Comparison of ENCODE assay signal across 16 mouse cellular contexts in genomic region chr12:108967631-108968030, GRCm38 (mm10).
"Had no signal": no experiment of that assay in that cellular context is flagged by ENCODE, and none has a peak within 500 bp of the region (broad histone marks: within the 10 kb centered on the region; RNA-seq: fewer than 3 reads in every experiment).

No protein-coding gene starts in this region.

- H3K36me3 ChIP-seq: lung, embryonic 15.5 days; midbrain, embryonic 13.5 days; midbrain, embryonic 15.5 days; neural tube, embryonic 12.5 days; stomach, embryonic 15.5 days had no signal

- DNase-seq: lung, adult 2 months; lung, postnatal 14 days; lung, postnatal 36 days; right cerebral cortex, postnatal 14 days; thymus, postnatal 14 days; thymus, postnatal 36 days had no signal

- H3K4me2 ChIP-seq: lung, embryonic 15.5 days; midbrain, embryonic 11.5 days; midbrain, embryonic 13.5 days; midbrain, embryonic 15.5 days; neural tube, embryonic 12.5 days; stomach, embryonic 15.5 days had no signal

- H3K9ac ChIP-seq: lung, embryonic 15.5 days; midbrain, embryonic 13.5 days; midbrain, embryonic 15.5 days; neural tube, embryonic 12.5 days; stomach, embryonic 15.5 days had no signal

- H3K27ac ChIP-seq: lung, embryonic 15.5 days; macrophage; midbrain, embryonic 13.5 days; midbrain, embryonic 15.5 days; neural tube, embryonic 12.5 days; stomach, embryonic 15.5 days; stomach, postnatal 0 days had no signal

- H3K9me3 ChIP-seq: lung, embryonic 15.5 days; midbrain, embryonic 13.5 days; midbrain, embryonic 15.5 days; neural tube, embryonic 12.5 days; stomach, embryonic 15.5 days had no signal

- H3K4me3 ChIP-seq: lung, embryonic 15.5 days; megakaryocyte, embryonic 14.5 days; midbrain, embryonic 13.5 days; midbrain, embryonic 15.5 days; neural tube, embryonic 12.5 days; stomach, embryonic 15.5 days had no signal

- H3K4me1 ChIP-seq: lung, embryonic 15.5 days; megakaryocyte, embryonic 14.5 days; midbrain, embryonic 15.5 days; neural tube, embryonic 12.5 days; stomach, embryonic 15.5 days had no signal

- H3K27me3 ChIP-seq: lung, embryonic 15.5 days; megakaryocyte, embryonic 14.5 days; midbrain, embryonic 13.5 days; midbrain, embryonic 15.5 days; neural tube, embryonic 12.5 days; stomach, embryonic 15.5 days had no signal

- ATAC-seq: lung, postnatal 0 days; midbrain, embryonic 13.5 days; midbrain, embryonic 15.5 days had no signal
